Mouse (Mus musculus) myocyte (in vitro differentiated cells): ENCODE measurements at regions not wholly inside any gene's neighbourhood (a gene's known extent, or its start where the extent isn't known, plus 50 kb on each side); places are given as distances from the start of the nearest gene placed in this dataset.
A peak's percentile ranks its signal among the peaks of the same experiment; 100 is the strongest.

Source experiments
- H3K27me3 ChIP-seq: one replicate; pipeline ENCODE4 v1.6.1; 2011; ENCODE audit not compliant: control insufficient read depth, insufficient read depth, insufficient read length
- H3K36me3 ChIP-seq: one replicate; pipeline ENCODE4 v1.6.1; 2011; ENCODE audit not compliant: control insufficient read depth, insufficient read depth
- H3K4me2 ChIP-seq: one replicate; pipeline ENCODE4 v1.6.1; 2011; ENCODE audit warnings: low read depth, control low read depth
- H3K4me3 ChIP-seq: one replicate; pipeline ENCODE4 v1.5.1; 2011; ENCODE audit warnings: mild to moderate bottlenecking, control low read depth, moderate library complexity
- H3K79me2 ChIP-seq: one replicate; pipeline ENCODE4 v1.6.1; 2011; ENCODE audit not compliant: control insufficient read depth, insufficient read depth
- H3ac ChIP-seq: one replicate; pipeline ENCODE4 v1.6.1; 2011; ENCODE audit not compliant: control insufficient read depth, insufficient read length
- CEBPB ChIP-seq: IDR thresholded peaks from 2 replicates; pipeline ENCODE4 v1.6.1; 2011; ENCODE audit warnings: mild to moderate bottlenecking, moderate library complexity; ENCODE audit not compliant: poor library complexity, insufficient read depth, severe bottlenecking
- E2F4 ChIP-seq: IDR thresholded peaks from one replicate; pipeline ENCODE4 v1.6.1; 2011; ENCODE audit warnings: mild to moderate bottlenecking, control low read depth, moderate library complexity; ENCODE audit not compliant: insufficient read depth
- MAX ChIP-seq: IDR thresholded peaks from one replicate; pipeline ENCODE4 v1.6.1; 2011; ENCODE audit warnings: low read depth, mild to moderate bottlenecking, control low read depth
- MYOD1 ChIP-seq, 3 experiments: IDR thresholded peaks; one replicate each; pipeline ENCODE4 v1.6.1; 2011; ENCODE audit warnings: control low read depth in 2 of 3, low read depth in 2 of 3, mild to moderate bottlenecking in 2 of 3, moderate library complexity in 1 of 3; ENCODE audit not compliant: insufficient read length in 2 of 3, control insufficient read depth in 1 of 3
- MYOG ChIP-seq, 3 experiments: IDR thresholded peaks; one replicate each; pipeline ENCODE4 v1.6.1; 2011; ENCODE audit warnings: control low read depth in 2 of 3, low read depth in 2 of 3, mild to moderate bottlenecking in 2 of 3; ENCODE audit not compliant: insufficient read length in 2 of 3, control insufficient read depth in 1 of 3, insufficient read depth in 1 of 3
- POLR2A ChIP-seq: IDR thresholded peaks from one replicate; pipeline ENCODE4 v1.6.1; 2011; ENCODE audit warnings: low read depth, mild to moderate bottlenecking, control low read depth, moderate library complexity; ENCODE audit not compliant: insufficient read length
- POLR2AphosphoS2 ChIP-seq: IDR thresholded peaks from one replicate; pipeline ENCODE4 v1.6.1; 2011; ENCODE audit warnings: low read depth, control low read depth; ENCODE audit not compliant: insufficient read length
- REST ChIP-seq: IDR thresholded peaks from one replicate; pipeline ENCODE4 v1.6.1; 2011; ENCODE audit warnings: mild to moderate bottlenecking, control low read depth, moderate library complexity; ENCODE audit not compliant: insufficient read depth, insufficient read length
- SRF ChIP-seq: IDR thresholded peaks from one replicate; pipeline ENCODE4 v1.6.1; 2011; ENCODE audit warnings: low read depth; ENCODE audit not compliant: control insufficient read depth, insufficient read length
- TCF12 ChIP-seq: IDR thresholded peaks from one replicate; pipeline ENCODE4 v1.6.1; 2011; ENCODE audit warnings: mild to moderate bottlenecking, control low read depth; ENCODE audit not compliant: poor library complexity, insufficient read depth, severe bottlenecking
- TCF3 ChIP-seq: IDR thresholded peaks from one replicate; pipeline ENCODE4 v1.6.1; 2011; ENCODE audit warnings: low read depth, control low read depth; ENCODE audit not compliant: insufficient read length
- USF1 ChIP-seq: IDR thresholded peaks from one replicate; pipeline ENCODE4 v1.6.1; 2011; ENCODE audit warnings: low read depth, mild to moderate bottlenecking, control low read depth, moderate library complexity

GRCm38 (mm10) chr7:117049249-117049648 is 331.5 kb upstream of the Xylt1 start:
- Histone ChIP-seq H3K27me3 (no peaks in the 10 kb centered on the region), H3K4me3 (no peak overlapping the region), H3K4me2 (no peak overlapping the region), H3K36me3 (no peaks in the 10 kb centered on the region), H3K79me2 (no peaks in the 10 kb centered on the region), H3ac (no peak overlapping the region)
- no peak for TF ChIP-seq E2F4
- no peak for TF ChIP-seq SRF
- no peak for TF ChIP-seq CEBPB

GRCm38 (mm10) chr7:117065771-117066170 is 315.0 kb upstream of the Xylt1 start:
- H3K27me3 ChIP-seq = no peaks in the 10 kb centered on the region
- no peak for TF ChIP-seq USF1
- H3K36me3 ChIP-seq = no peaks in the 10 kb centered on the region
- H3K4me3 ChIP-seq = no peak overlapping the region
- no peak overlapping the region for H3K4me2 ChIP-seq
- H3ac ChIP-seq = no peak overlapping the region
- H3K79me2 ChIP-seq = no peaks in the 10 kb centered on the region

GRCm38 (mm10) chr7:117090911-117091550 is 289.7 kb upstream of the Xylt1 start:
- H3K27me3 ChIP-seq = no peaks in the 10 kb centered on the region
- H3ac ChIP-seq = no peak overlapping the region
- no peaks in the 10 kb centered on the region for H3K79me2 ChIP-seq
- H3K4me2 ChIP-seq = peak overlapping the region; percentile 52
- H3K36me3 ChIP-seq = no peaks in the 10 kb centered on the region
- TF ChIP-seq TCF3 = no peak
- TF ChIP-seq SRF = no peak
- no peak for TF ChIP-seq POLR2AphosphoS2
- TF ChIP-seq REST = no peak
- TF ChIP-seq MAX = no peak
- no peak overlapping the region for H3K4me3 ChIP-seq

GRCm38 (mm10) chr7:117092860-117093259 is 287.9 kb upstream of the Xylt1 start:
- Histone ChIP-seq H3K36me3 (no peaks in the 10 kb centered on the region), H3K4me3 (no peak overlapping the region), H3K79me2 (no peaks in the 10 kb centered on the region), H3ac (no peak overlapping the region), H3K27me3 (no peaks in the 10 kb centered on the region), H3K4me2 (no peak overlapping the region)
- no peak for TF ChIP-seq CEBPB
- TF ChIP-seq MYOD1 (IDR thresholded peaks at IDR 0.05; ENCODE audit: control insufficient read depth in 1 of 3, insufficient read length in 2 of 3, low read depth in 2 of 3) = no peak
- TF ChIP-seq MAX = no peak
- TF ChIP-seq REST = no peak
- no peak for TF ChIP-seq MYOG (IDR thresholded peaks at IDR 0.05; ENCODE audit: control insufficient read depth in 1 of 3, insufficient read depth in 1 of 3, insufficient read length in 2 of 3, low read depth in 2 of 3)
- TF ChIP-seq TCF12 = no peak
- no peak for TF ChIP-seq POLR2AphosphoS2
- TF ChIP-seq SRF = no peak
- TF ChIP-seq POLR2A = no peak
- TF ChIP-seq E2F4 = no peak
- TF ChIP-seq TCF3 = no peak
- no peak for TF ChIP-seq USF1

GRCm38 (mm10) chr7:117097618-117098017 is 283.2 kb upstream of the Xylt1 start:
- Histone ChIP-seq H3K4me3 (no peak overlapping the region), H3K36me3 (no peaks in the 10 kb centered on the region), H3ac (no peak overlapping the region), H3K27me3 (no peaks in the 10 kb centered on the region), H3K79me2 (no peaks in the 10 kb centered on the region), H3K4me2 (no peak overlapping the region)
- TF ChIP-seq MYOD1 (IDR thresholded peaks at IDR 0.05; ENCODE audit: control insufficient read depth in 1 of 3, insufficient read length in 2 of 3, low read depth in 2 of 3) (peak in 1 of 3 experiments; percentile 16), MAX (no peak)

- Histone ChIP-seq H3K36me3 (no peaks in the 10 kb centered on the region), H3K4me3 (no peak overlapping the region), H3K4me2 (no peak overlapping the region), H3K79me2 (no peaks in the 10 kb centered on the region), H3K27me3 (no peaks in the 10 kb centered on the region), H3ac (no peak overlapping the region)
- TF ChIP-seq SRF (no peak), MYOD1 (IDR thresholded peaks at IDR 0.05; ENCODE audit: control insufficient read depth in 1 of 3, insufficient read length in 2 of 3, low read depth in 2 of 3) (no peak), TCF12 (no peak), CEBPB (no peak), TCF3 (no peak)
Measured at GRCm38 (mm10) chr7:117099041-117099440, 281.7 kb upstream of the Xylt1 start.
